Mouse (Mus musculus) cerebellum, adult 2 months (tissue): ENCODE data around the gene Pcgf2.
"Not testable (repeated sequence)": the region's sequence is repeated elsewhere in the genome, so short reads cannot be mapped to it uniquely, and the experiment has no call there.

Source experiments
- CTCF ChIP-seq: fragments of 200-500 bp; IDR thresholded peaks from 2 replicates; pipeline ENCODE4 v1.5.1; 2011; ENCODE audit warnings: low read depth, mild to moderate bottlenecking, control low read depth, low read length, moderate library complexity, borderline replicate concordance; ENCODE audit not compliant: insufficient read depth
- POLR2A ChIP-seq: fragments of 200-500 bp; IDR thresholded peaks from 2 replicates; pipeline ENCODE4 v1.6.1; 2011; ENCODE audit warnings: low read length, control low read depth, borderline replicate concordance; ENCODE audit not compliant: insufficient read depth

DNA sequence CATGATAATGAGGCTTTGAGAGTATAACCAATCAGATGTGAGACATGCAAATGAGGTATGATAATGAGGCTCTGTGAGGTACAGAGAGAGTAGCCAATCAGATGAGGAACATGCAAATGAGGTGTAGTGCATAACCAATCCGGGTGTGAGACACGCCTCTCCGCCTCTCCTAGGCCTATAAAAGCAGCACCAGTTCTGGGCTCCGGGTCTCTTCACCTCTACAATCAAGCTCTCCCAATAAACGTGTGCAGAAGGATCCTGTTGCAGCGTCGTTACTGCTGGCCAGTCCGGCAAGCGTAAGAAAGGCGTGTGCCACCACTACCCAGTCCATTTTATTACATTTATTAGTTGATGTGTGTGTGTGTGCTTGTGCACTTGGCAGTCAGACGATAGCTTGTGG, 46.9 kb downstream of the Pcgf2 start:
- TF ChIP-seq POLR2A, CTCF: not testable (repeated sequence)
